Mouse (Mus musculus): ENCODE data around the gene Trpc7.

Trpc7 gene

DNA sequence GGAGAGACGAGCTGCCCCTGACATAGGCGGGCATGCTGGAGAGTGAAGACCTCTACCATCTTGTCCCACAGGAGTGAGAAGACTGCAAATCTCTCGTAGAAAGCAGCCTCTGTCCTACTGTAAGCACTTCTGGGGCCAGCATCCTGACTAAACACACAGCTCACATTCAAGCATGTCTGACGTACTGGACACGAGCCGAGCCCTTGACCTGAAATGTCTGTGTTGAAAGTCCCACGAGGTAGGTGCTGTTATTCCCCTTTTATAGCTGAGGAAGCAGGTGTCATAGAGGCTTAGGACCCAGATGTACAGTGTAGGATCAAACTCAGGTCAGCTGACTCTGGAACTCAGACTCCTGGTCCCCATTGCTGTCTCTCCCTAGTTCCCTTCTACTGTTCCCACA, 146.4 kb downstream of the Trpc7 start:
- no peak for DNase-seq (ENCODE audit: low read depth, low spot score)

DNA sequence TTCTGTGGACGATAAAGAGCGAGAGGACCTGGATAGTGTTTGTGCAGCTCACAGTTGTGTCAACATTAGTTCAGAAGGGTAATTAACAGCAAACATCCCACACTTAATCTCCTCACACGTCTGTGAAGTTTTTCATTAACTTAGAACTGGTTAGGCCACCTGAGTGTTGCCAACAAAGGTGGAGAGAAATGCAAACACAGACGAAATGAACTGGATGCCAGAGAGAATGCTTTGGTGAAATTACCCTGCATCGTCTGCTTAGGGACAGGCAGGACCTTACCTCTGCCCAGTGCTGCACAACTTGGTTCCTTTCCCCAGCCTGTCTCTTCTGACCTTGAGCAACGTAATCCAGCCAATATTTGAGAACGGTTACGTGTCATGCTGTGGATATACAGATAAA, 148.2 kb downstream of the Trpc7 start:
- no peak for DNase-seq (ENCODE audit: low read depth, low spot score)

DNA sequence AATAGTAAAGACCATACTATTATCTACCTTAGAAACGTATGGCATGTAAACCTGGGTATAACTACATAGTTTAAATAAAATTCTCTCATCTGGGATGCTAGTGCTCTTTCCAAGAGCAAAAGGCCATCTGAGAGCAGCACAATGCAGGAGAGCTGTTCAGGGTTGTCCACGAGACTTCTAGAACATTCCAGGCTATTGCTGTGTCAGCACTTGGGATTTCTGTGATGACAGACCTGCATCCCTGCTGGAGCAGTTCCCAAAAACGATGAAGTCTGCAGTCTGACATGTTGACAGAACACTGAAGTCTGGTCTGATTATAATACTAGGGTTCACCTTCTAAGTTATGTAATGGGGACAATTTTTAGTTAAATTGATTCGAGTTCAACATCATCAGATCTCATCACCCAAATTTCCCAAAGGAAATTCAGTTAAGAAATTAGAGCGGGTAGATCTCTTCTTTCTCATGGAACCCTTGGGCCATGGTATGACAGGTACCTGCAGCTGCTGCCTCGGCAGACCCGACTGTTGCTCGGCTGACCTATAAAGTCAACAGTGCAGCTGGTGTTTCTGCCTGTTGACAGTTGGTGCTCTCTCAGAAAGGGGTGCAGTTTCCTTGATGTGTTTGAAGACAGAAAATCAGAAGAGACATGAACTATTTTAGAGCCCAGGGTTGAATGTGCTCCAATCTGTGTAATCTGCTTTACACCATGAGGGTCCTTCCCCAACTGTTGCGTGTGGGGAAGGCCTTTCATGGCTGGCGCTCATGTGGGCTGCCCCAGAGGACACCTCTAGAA, 148.9 kb downstream of the Trpc7 start:
- no peak for DNase-seq (ENCODE audit: low read depth, low spot score)

DNA sequence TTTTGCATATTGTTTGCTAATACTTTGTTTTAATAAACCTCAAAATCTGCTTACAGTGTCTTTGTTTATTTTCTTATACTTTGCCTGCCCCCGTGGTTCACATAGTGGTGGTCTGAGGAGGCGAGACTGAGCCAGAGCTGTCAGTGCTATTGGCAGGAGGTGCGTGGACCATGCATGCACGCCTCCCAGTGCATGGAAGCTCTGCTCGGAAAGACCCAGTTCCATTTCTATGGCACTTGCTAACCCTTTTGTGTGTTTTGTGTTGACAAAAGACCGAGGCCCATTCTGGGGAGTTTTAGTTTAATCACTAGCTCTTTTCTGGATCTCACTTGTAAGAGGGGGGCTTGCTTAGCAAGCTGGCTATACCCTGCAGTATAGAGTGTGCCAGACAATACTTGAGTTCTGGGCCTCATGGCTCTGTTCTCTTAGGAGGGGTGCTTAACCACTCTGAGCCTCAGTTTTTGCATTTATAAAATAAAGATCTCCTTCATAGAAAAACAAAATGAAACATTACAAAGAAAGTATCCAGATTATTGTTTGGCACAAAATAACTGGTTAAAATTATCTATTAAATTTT, 153.4 kb downstream of the Trpc7 start:
- no peak for DNase-seq (ENCODE audit: low read depth, low spot score)

DNA sequence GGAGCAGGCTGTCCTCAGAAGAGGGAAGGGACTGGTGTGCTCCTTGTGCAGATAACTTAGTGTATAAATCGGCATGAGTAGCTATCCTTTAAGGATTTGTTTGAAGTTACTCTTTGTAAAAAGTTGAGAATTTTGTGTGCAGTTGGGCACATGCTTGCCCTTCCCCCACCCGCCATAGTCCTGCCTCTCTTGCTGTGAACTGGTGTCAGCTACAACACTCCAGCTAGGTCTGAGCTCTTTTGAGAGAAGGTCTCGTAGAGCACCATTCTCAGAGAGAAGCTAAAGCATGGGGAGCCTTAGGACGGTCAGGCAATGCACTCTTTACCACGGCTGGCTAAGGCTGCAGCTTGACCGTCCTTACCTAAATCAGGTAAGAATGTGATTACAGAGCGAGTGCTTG, 154.1 kb downstream of the Trpc7 start:
- DNase-seq (ENCODE audit: low read depth, low spot score), result no peak

DNA sequence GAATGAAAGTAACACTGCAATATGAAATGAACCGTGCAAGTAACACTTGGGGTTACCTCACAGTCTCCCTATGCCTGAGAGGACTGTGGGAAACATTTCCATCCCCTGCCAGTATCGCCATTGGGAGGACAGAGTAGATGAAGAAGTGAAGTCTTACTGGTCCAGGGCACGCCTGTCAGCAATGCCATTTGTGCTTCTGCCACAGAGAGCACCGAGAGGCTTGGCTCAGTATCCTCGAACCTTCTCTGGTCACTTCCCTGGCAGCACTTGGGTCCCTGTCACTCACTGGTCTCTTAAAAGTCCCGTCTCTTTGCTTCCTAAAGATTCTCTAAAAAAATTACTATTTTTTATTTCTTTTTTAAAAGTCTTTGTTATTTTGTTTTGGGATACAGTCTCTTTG, 155.3 kb downstream of the Trpc7 start:
- DNase-seq (ENCODE audit: low read depth, low spot score), result no peak

DNA sequence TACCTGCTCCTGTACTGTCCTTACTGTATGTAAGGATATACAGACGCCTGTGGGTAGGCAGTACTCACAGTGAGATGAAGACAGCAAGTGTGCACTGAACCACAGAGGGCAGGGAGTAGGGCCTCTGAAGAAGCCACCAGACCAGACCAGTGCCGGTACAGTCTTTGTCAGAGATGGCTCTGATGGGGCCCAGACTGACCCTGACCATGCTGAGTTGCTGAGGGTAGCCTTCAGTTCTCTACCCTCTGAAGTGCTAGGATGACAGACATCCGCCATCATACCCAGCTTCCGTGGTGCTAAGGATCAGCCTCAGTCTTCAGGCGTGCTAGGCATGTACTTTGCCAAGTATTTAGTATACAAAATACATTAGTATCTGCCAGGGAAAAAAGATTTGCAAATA, 156.2 kb downstream of the Trpc7 start:
- no peak for DNase-seq (ENCODE audit: low read depth, low spot score)

DNA sequence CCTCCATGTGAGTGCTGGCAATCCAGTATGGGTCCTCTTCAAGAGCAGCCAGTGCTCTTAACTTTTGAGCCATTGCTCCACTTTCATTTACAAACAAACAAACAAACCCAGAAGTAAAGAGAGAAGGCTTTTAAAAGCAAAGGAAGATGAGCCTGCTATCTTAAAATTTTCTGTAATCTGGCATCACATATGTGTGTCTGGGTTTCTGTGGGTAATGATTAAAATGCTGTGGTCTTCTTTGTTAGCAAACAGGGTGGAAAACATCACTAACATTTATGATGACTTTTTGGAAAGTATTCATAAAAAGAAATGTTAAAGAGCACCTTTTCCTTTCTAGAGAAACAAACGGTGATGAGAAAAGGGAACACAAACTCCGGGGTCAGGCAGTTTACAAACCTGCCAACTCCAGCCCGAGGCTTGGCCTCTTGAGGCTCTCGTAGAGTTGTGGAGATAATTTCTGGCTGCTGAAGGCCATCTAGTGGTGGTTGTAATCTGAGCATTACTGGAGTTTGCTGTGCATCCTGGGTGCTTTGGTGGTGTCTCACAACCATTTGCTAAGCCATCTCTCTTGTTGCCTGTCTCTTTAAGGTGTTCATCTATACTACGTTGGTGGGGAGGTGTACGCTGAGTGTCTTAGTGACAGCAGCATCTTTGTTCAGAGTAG, 160.4 kb downstream of the Trpc7 start:
- DNase-seq (ENCODE audit: low read depth, low spot score), result peak; percentile 21

DNA sequence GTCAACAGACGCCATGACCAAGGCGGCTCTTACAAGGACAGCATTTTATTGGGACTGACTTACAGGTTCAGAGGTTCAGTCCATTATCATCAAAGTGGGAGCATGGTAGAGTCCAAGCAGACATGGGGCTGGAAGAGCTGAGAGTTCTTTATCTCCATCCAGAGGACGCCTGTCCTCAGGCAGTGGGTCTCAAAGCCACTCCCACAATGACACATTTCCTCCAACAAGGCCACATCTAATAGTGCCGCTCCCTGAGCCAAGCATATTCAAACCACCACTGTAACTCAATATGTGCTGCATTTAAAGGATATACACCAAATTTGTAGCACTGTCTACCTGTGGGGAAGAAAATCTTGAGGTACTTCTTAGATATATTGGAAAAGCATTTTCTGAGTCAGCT, 161.2 kb downstream of the Trpc7 start:
- no peak for DNase-seq (ENCODE audit: low read depth, low spot score)

DNA sequence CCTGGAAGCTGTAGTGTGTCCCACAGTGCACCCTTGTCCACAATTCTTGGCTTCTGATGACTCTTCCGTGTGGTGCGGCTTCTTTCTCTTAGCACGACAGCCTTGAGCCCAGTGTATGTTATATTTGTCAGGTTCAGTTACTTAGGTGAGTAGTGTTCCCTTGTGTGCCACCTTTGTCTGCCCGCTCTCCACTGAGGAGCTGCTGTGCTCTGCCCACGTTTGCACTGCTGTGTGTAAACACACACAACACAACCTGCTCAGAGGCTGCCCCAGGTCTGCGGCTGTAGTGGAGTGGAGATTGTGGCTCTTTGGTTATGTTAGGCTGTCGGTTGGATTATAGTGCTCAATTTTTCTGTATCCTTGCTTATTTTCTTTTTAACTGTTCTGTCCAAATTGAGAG, 166.7 kb downstream of the Trpc7 start:
- DNase-seq (ENCODE audit: low read depth, low spot score), result no peak

DNA sequence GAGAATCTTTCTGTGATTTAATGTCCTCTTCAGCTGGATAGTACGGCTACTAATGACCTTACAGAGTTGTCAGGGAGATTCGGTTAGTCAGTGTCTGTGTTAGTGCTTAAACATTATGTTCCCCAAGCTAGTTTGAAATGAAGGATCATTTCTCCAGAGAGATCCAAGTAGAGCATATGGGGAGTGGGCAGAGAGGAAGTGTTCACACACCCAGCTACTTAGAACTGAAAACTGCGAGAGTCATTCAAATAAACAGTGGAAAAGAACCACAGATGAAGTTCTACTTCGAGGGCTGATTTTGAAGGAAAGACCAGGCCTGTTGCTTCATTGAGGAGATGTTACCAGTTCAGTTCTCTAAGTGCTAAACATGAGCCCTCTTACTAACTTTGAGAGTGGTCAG, 169.2 kb downstream of the Trpc7 start:
- no peak for DNase-seq (ENCODE audit: low read depth, low spot score)

Data from R1 (cell line).